Mouse (Mus musculus): ENCODE results near the gene Pld2. TPM values are rescaled to one million over a fixed set of nuclear protein-coding genes. Genes with fewer than 3 reads are reported as not detected.

Pld2 gene
- total RNA-seq (2012; rRNA removed) (0.07 and 0.15 TPM in 2 replicates), polyA plus RNA-seq (2012; ENCODE audit: insufficient read depth in 1 of 2, insufficient read length in 2 of 2, low read depth in 1 of 2, low replicate concordance in 2 of 2, missing spikeins in 1 of 2) (under 1 TPM in 1 of 2 experiments, not detected in 1; 0.39 TPM)

DNA sequence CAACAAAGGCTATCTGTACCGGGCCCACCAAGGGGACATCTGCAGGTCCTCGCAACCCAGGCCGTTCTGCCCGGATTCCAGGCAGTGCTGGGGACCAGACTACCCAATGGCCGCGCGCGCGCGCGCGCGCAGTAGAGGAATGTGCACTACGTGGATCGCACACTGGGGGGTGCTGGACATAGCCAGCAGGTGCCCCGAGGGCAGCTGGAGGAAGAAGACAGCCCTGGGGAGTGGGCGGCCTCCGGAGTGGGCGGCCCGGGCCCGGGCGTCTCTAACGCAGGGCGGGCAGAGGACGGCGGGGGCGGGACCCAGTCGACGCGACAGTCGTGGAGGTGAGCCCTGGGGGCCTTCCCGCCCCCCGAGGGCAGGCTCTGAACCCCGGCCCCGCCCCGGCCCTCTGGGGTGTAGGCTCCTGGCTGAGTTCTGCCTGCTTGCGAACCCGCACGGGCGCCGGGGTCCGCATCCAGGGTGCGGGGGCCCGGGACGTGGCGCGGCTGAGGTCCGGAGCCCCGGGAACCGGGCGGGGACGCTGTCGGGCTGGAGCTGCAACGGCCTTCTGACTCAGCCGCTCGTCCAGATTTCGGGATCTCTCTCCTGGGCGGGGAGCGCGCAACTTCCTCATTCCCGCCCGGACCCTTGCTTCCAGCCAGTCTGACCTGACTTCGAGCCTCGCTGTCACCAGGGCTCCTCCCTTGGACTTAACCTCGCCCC, at the start of gene Pld2:
Gene Pld2, plus strand, starts transcription at position 188 of the 711 bp plus-strand sequence.
- Histone ChIP-seq H3K36me3 (ENCODE audit: control insufficient read depth in 1 of 2, insufficient read depth in 2 of 2, low read length in 2 of 2) (no peaks in the 10 kb centered on the region), H3K9me3 (replicated peaks; ENCODE audit: insufficient read depth, low read length) (no peaks in the 10 kb centered on the region), H3K79me2 (ENCODE audit: control insufficient read depth, insufficient read depth, low read length, poor library complexity) (no peaks in the 10 kb centered on the region; the same call in 1 of the 2 replicates), H3K4me3 (ENCODE audit: control insufficient read depth in 1 of 2, insufficient read depth in 1 of 2, low read depth in 2 of 2, low read length in 2 of 2) (peak within 1 kb of the TSS; percentile 45 to 51), H3K4me1 (ENCODE audit: control insufficient read depth in 1 of 2, insufficient read depth in 2 of 2, low read length in 2 of 2) (peaks cover 0 to 3% of the 10 kb centered on the region in 2 experiments; a peak in 2 of 4 replicates), H3K9ac (ENCODE audit: control insufficient read depth, low read depth, low read length, poor library complexity, severe bottlenecking) (peak within 1 kb of the TSS; percentile 28), H3K27ac (ENCODE audit: control insufficient read depth, low read depth, low read length) (no peak within 1 kb of the TSS), H3K27me3 (ENCODE audit: control insufficient read depth in 1 of 2, insufficient read depth in 2 of 2, low read length in 2 of 2) (peaks cover 11 to 14% of the 10 kb centered on the region in 2 experiments)
- TF ChIP-seq JUND (IDR thresholded peaks at IDR 0.05; ENCODE audit: low read depth, low read length), result no peak
- TF ChIP-seq NRF1 (IDR thresholded peaks at IDR 0.05; ENCODE audit: insufficient read depth, low read depth, low read length, poor library complexity, severe bottlenecking), result peak; percentile 72
- 0 out of 2 replicates have a peak, but pooled peaks have one; percentile 41 for TF ChIP-seq UBTF (IDR thresholded peaks at IDR 0.05; ENCODE audit: borderline replicate concordance, insufficient read depth, low read depth, low read length)
- no peak for TF ChIP-seq ZNF384 (IDR thresholded peaks at IDR 0.05; ENCODE audit: low read depth, low read length)
- TF ChIP-seq RAD21 (IDR thresholded peaks at IDR 0.05; ENCODE audit: low read depth, low read length), result peak; percentile 25
- TF ChIP-seq MYB (IDR thresholded peaks at IDR 0.05; ENCODE audit: low read depth, low read length), result no peak
- TF ChIP-seq EP300 (IDR thresholded peaks at IDR 0.05; ENCODE audit: low read depth in 1 of 2, low read length in 2 of 2), result no peak
- TF ChIP-seq TCF12 (IDR thresholded peaks at IDR 0.05; ENCODE audit: low read depth, low read length), result 0 out of 2 replicates have a peak, but pooled peaks have one; percentile 8
- no peak for TF ChIP-seq MAX (IDR thresholded peaks at IDR 0.05; ENCODE audit: low read length)
- 0 out of 2 replicates have a peak, but pooled peaks have one; percentile 24 for TF ChIP-seq MXI1 (IDR thresholded peaks at IDR 0.05; ENCODE audit: low read depth, low read length)
- TF ChIP-seq SIN3A (IDR thresholded peaks at IDR 0.05; ENCODE audit: low read length), result peak; percentile 28; the same call in 1 of the 2 replicates
- peak; percentile 59 for TF ChIP-seq SMC3 (IDR thresholded peaks at IDR 0.05; ENCODE audit: low read depth, low read length)
- peak in 2 of 3 experiments; percentile 50 to 59; a peak in 4 of 6 replicates for TF ChIP-seq CTCF (IDR thresholded peaks at IDR 0.05 in 2 of 3, conservative IDR thresholded peaks at IDR 0.05 in 1 of 3; ENCODE audit: control insufficient read depth in 1 of 3, insufficient read depth in 1 of 3, low read depth in 2 of 3, low read length in 3 of 3, poor library complexity in 1 of 3, severe bottlenecking in 1 of 3)
- peak; percentile 83 for DNase-seq (ENCODE audit: low read depth, low spot score)

DNA sequence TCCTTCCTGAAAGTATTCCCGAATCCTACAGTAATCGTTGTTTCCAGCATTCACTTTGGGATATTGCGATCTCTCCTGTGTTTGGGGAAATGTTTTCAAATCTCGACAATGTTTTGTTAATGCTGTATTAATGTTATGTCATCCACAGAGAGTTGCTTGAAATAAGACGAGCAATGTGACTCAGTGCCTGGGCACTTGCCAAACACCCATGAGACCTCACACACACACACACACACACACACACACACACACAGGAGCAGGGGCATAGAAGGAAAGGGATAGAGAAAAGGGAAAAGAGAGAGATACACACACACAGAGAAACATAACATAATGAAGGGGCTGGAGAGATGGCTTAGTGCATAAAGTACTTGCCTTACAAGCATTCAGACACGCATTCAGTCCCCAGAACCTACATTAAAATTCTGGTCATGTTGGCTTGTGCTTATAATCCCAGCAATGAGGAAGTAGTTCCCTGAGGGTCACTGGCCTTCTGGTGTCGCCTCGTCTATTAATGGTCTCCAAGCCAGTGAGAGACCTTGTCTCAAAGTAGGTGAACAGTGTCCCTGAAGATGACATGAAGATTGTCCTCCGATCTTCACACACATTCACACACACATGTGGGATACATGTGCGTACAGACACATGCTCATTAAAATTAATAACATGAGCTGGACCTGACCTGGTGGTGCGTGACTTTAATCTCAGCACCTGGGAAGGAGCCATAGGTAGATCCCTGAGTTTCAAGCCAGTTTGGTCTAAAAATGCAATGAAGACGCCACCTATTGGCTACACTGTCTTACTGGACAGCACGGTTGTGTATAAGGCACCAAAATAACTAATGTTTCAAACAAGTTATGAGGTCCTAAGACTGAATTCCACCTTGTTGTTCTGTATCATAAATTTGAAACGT, 40.0 kb upstream of the Pld2 start:
- peaks cover 0 to 2% of the 10 kb centered on the region in 2 experiments; a peak in 1 of 4 replicates for H3K36me3 ChIP-seq (ENCODE audit: control insufficient read depth in 1 of 2, insufficient read depth in 2 of 2, low read length in 2 of 2)
- no peaks in the 10 kb centered on the region for H3K9me3 ChIP-seq (replicated peaks; ENCODE audit: insufficient read depth, low read length)
- H3K4me1 ChIP-seq (ENCODE audit: control insufficient read depth in 1 of 2, insufficient read depth in 2 of 2, low read length in 2 of 2), result peaks cover 0 to 2% of the 10 kb centered on the region in 2 experiments; a peak in 2 of 4 replicates
- H3K79me2 ChIP-seq (ENCODE audit: control insufficient read depth, insufficient read depth, low read length, poor library complexity), result no peaks in the 10 kb centered on the region
- peaks cover 13 to 19% of the 10 kb centered on the region in 2 experiments for H3K27me3 ChIP-seq (ENCODE audit: control insufficient read depth in 1 of 2, insufficient read depth in 2 of 2, low read length in 2 of 2)
- no peak for DNase-seq (ENCODE audit: low read depth, low spot score)
- no peak overlapping the region for H3K9ac ChIP-seq (ENCODE audit: control insufficient read depth, low read depth, low read length, poor library complexity, severe bottlenecking)
- H3K4me3 ChIP-seq (ENCODE audit: control insufficient read depth in 1 of 2, insufficient read depth in 1 of 2, low read depth in 2 of 2, low read length in 2 of 2), result no peak overlapping the region
- H3K27ac ChIP-seq (ENCODE audit: control insufficient read depth, low read depth, low read length), result no peak overlapping the region
- TF ChIP-seq NELFE (IDR thresholded peaks at IDR 0.05; ENCODE audit: low read depth, low read length), result no peak
- TF ChIP-seq CHD1 (IDR thresholded peaks at IDR 0.05; ENCODE audit: low read depth, low read length), result no peak
- no peak for TF ChIP-seq MAZ (IDR thresholded peaks at IDR 0.05; ENCODE audit: low read depth, low read length)
- no peak for TF ChIP-seq POLR2AphosphoS2 (IDR thresholded peaks at IDR 0.05; ENCODE audit: low read length)
- peak in 1 of 3 experiments; percentile 39; a peak in 2 of 6 replicates for TF ChIP-seq CTCF (IDR thresholded peaks at IDR 0.05 in 2 of 3, conservative IDR thresholded peaks at IDR 0.05 in 1 of 3; ENCODE audit: control insufficient read depth in 1 of 3, insufficient read depth in 1 of 3, low read depth in 2 of 3, low read length in 3 of 3, poor library complexity in 1 of 3, severe bottlenecking in 1 of 3)
- no peak for TF ChIP-seq CHD2 (IDR thresholded peaks at IDR 0.05; ENCODE audit: low read length)
- TF ChIP-seq MXI1 (IDR thresholded peaks at IDR 0.05; ENCODE audit: low read depth, low read length), result no peak
- TF ChIP-seq NRF1 (IDR thresholded peaks at IDR 0.05; ENCODE audit: insufficient read depth, low read depth, low read length, poor library complexity, severe bottlenecking), result no peak
- peak; percentile 50 for TF ChIP-seq SMC3 (IDR thresholded peaks at IDR 0.05; ENCODE audit: low read depth, low read length)
- TF ChIP-seq RAD21 (IDR thresholded peaks at IDR 0.05; ENCODE audit: low read depth, low read length), result peak; percentile 23
- TF ChIP-seq POLR2AphosphoS5 (IDR thresholded peaks at IDR 0.05; ENCODE audit: borderline replicate concordance, low read depth, low read length), result no peak
- no peak for TF ChIP-seq ZNF384 (IDR thresholded peaks at IDR 0.05; ENCODE audit: low read depth, low read length)
- TF ChIP-seq TCF12 (IDR thresholded peaks at IDR 0.05; ENCODE audit: low read depth, low read length), result no peak
- no peak for TF ChIP-seq MYB (IDR thresholded peaks at IDR 0.05; ENCODE audit: low read depth, low read length)
- TF ChIP-seq MYC (IDR thresholded peaks at IDR 0.05; ENCODE audit: low read depth, low read length), result no peak

All from MEL (cell line).